Mouse (Mus musculus) cerebellum, adult 2 months (tissue): ENCODE results near the gene Gadl1.

Experiments
- CTCF ChIP-seq: fragments of 200-500 bp; IDR thresholded peaks from 2 replicates; pipeline ENCODE4 v1.5.1; 2011; ENCODE audit warnings: low read depth, mild to moderate bottlenecking, control low read depth, low read length, moderate library complexity, borderline replicate concordance; ENCODE audit not compliant: insufficient read depth
- POLR2A ChIP-seq: fragments of 200-500 bp; IDR thresholded peaks from 2 replicates; pipeline ENCODE4 v1.6.1; 2011; ENCODE audit warnings: low read length, control low read depth, borderline replicate concordance; ENCODE audit not compliant: insufficient read depth

- TF ChIP-seq CTCF (no peak), POLR2A (no peak)
Measured at GRCm38 (mm10) chr9:115998383-115998782, 89.1 kb downstream of the Gadl1 start.
